ENCODE assay signal across 12 mouse cellular contexts in genomic region chr6:89286286-89286655, GRCm38 (mm10).
DNase-seq lines count a peak whose midpoint lies in the region; ATAC-seq lines count a peak whose summit lies in the region.
"Had no signal": no experiment of that assay in that cellular context is flagged by ENCODE, and none has a peak within 500 bp of the region (broad histone marks: within the 10 kb centered on the region; RNA-seq: fewer than 3 reads in every experiment).

No protein-coding gene starts in this region.

- H3K4me3 ChIP-seq in forebrain, embryonic 10.5 days: no peak overlapping the region
- H3K4me3 ChIP-seq in forebrain, embryonic 16.5 days (replicated peaks; ENCODE audit: low read length): no peak overlapping the region
- no peak overlapping the region for H3K4me3 ChIP-seq in hindbrain, embryonic 14.5 days (replicated peaks; ENCODE audit: low read length)
- no peak overlapping the region for H3K4me3 ChIP-seq in midbrain, embryonic 13.5 days (replicated peaks)
- H3K4me3 ChIP-seq: limb, embryonic 13.5 days; stomach, embryonic 15.5 days had no signal

- H3K27me3 ChIP-seq in forebrain, embryonic 10.5 days (ENCODE audit: poor library complexity, severe bottlenecking): peaks cover 20% of the 10 kb centered on the region
- H3K27me3 ChIP-seq in forebrain, embryonic 16.5 days (replicated peaks; ENCODE audit: control insufficient read depth, insufficient read depth, low read length): 0 out of 2 replicates have a peak, but pooled peaks cover 2% of the 10 kb centered on the region
- H3K27me3 ChIP-seq in hindbrain, embryonic 14.5 days (ENCODE audit: control insufficient read depth, insufficient read depth, low read length): no peaks in the 10 kb centered on the region
- H3K27me3 ChIP-seq in midbrain, embryonic 13.5 days: peaks cover 7% of the 10 kb centered on the region; the same call in 1 of the 2 replicates
- H3K27me3 ChIP-seq: stomach, embryonic 15.5 days had no signal

- no peak overlapping the region for H3K9ac ChIP-seq in forebrain, embryonic 16.5 days (replicated peaks; ENCODE audit: low read depth, low read length)
- no peak overlapping the region for H3K9ac ChIP-seq in hindbrain, embryonic 14.5 days
- no peak overlapping the region for H3K9ac ChIP-seq in midbrain, embryonic 13.5 days (replicated peaks)
- H3K9ac ChIP-seq: limb, embryonic 13.5 days; liver, embryonic 14.5 days; stomach, embryonic 15.5 days had no signal

- H3K36me3 ChIP-seq in forebrain, embryonic 10.5 days (replicated peaks): no peaks in the 10 kb centered on the region
- H3K36me3 ChIP-seq in forebrain, embryonic 16.5 days (ENCODE audit: control insufficient read depth, insufficient read depth): no peaks in the 10 kb centered on the region
- no peaks in the 10 kb centered on the region for H3K36me3 ChIP-seq in hindbrain, embryonic 14.5 days (replicated peaks; ENCODE audit: control insufficient read depth, insufficient read depth)
- no peaks in the 10 kb centered on the region for H3K36me3 ChIP-seq in midbrain, embryonic 13.5 days
- H3K36me3 ChIP-seq: limb, embryonic 13.5 days; stomach, embryonic 15.5 days had no signal

- H3K27ac ChIP-seq in forebrain, embryonic 10.5 days: peak overlapping the region; percentile 73
- H3K27ac ChIP-seq in forebrain, embryonic 16.5 days (ENCODE audit: low read length): no peak overlapping the region
- 0 out of 2 replicates have a peak overlapping the region, but pooled peaks have one; percentile 43 for H3K27ac ChIP-seq in hindbrain, embryonic 14.5 days
- peak overlapping the region; percentile 53 for H3K27ac ChIP-seq in midbrain, embryonic 13.5 days
- H3K27ac ChIP-seq: limb, embryonic 13.5 days; liver, embryonic 14.5 days; stomach, embryonic 15.5 days had no signal

- 63% methylated on average over 3 of the region's 3 CpGs for WGBS in forebrain, embryonic 10.5 days
- WGBS in forebrain, embryonic 16.5 days: 76% methylated on average over 3 of the region's 3 CpGs
- WGBS in hindbrain, embryonic 14.5 days: 71% methylated on average over 3 of the region's 3 CpGs
- 63% methylated on average over 3 of the region's 3 CpGs for WGBS in midbrain, embryonic 13.5 days

- H3K9me3 ChIP-seq in forebrain, embryonic 10.5 days: peaks cover 6% of the 10 kb centered on the region
- H3K9me3 ChIP-seq in forebrain, embryonic 16.5 days (ENCODE audit: control insufficient read depth, low read length): no peaks in the 10 kb centered on the region
- no peaks in the 10 kb centered on the region for H3K9me3 ChIP-seq in hindbrain, embryonic 14.5 days (ENCODE audit: control insufficient read depth, low read length)
- H3K9me3 ChIP-seq in midbrain, embryonic 13.5 days: no peaks in the 10 kb centered on the region; the same call in 1 of the 2 replicates
- H3K9me3 ChIP-seq: stomach, embryonic 15.5 days had no signal

- no peak for ATAC-seq in forebrain, embryonic 16.5 days
- no peak for ATAC-seq in hindbrain, embryonic 14.5 days (ENCODE audit: low FRiP score)
- ATAC-seq in midbrain, embryonic 13.5 days: no peak

- H3K4me2 ChIP-seq in forebrain, embryonic 16.5 days (ENCODE audit: low read length): no peak overlapping the region
- H3K4me2 ChIP-seq in hindbrain, embryonic 14.5 days (replicated peaks): no peak overlapping the region
- H3K4me2 ChIP-seq in midbrain, embryonic 13.5 days (replicated peaks): no peak overlapping the region
- H3K4me2 ChIP-seq: limb, embryonic 13.5 days; stomach, embryonic 15.5 days had no signal

- peaks cover 32% of the 10 kb centered on the region for H3K4me1 ChIP-seq in forebrain, embryonic 10.5 days
- H3K4me1 ChIP-seq in forebrain, embryonic 16.5 days (replicated peaks; ENCODE audit: control insufficient read depth, insufficient read depth, low read length): peaks cover 12% of the 10 kb centered on the region
- H3K4me1 ChIP-seq in hindbrain, embryonic 14.5 days (replicated peaks; ENCODE audit: control insufficient read depth, insufficient read depth, low read length): peaks cover 25% of the 10 kb centered on the region
- peaks cover 44% of the 10 kb centered on the region for H3K4me1 ChIP-seq in midbrain, embryonic 13.5 days (replicated peaks)
- H3K4me1 ChIP-seq: stomach, embryonic 15.5 days had no signal

- no peak for DNase-seq in forebrain, embryonic 10.5 days (ENCODE audit: extremely low spot score, low spot score)
- DNase-seq in A20 (ENCODE audit: low read depth, low spot score): peak; percentile 52
- DNase-seq in hindbrain, embryonic 14.5 days (ENCODE audit: low spot score): no peak
- no peak for DNase-seq in gastrocnemius, postnatal 25 days
- DNase-seq in right cerebral cortex, adult 18-20 months: no peak
- DNase-seq in ovary, postnatal 36 days (ENCODE audit: low spot score): no peak
- DNase-seq: kidney, adult 8-10 months had no signal
